Mouse (Mus musculus) hindlimb bud, embryonic 11.5 days (tissue): ENCODE measurements around the gene Ric8a.
"Not testable (repeated sequence)": the region's sequence is repeated elsewhere in the genome, so short reads cannot be mapped to it uniquely, and the experiment has no call there.

Experiments used
- DNase-seq: peaks from one replicate; pipeline ENCODE4 v3.0.0-alpha.2; 2012; ENCODE audit warnings: low read depth, low spot score; ENCODE audit errors: extremely low spot score

Ric8a gene

GRCm38 (mm10) chr7:140881696-140882468, 25.1 kb downstream of the Ric8a start, which contains the start of the genes Psmd13 and Sirt3:
TSS of gene Psmd13 (plus strand) at chr7:140881968.
TSS of gene Sirt3 (minus strand) at chr7:140882309.
- peak; percentile 86 for DNase-seq

- DNase-seq: no peak
Measured at GRCm38 (mm10) chr7:140882469-140882803, 25.7 kb downstream of the Ric8a start.

- not testable (repeated sequence) for DNase-seq
Measured at GRCm38 (mm10) chr7:140890636-140891035, 33.9 kb downstream of the Ric8a start.

GRCm38 (mm10) chr7:140894031-140894430, 37.3 kb downstream of the Ric8a start:
- no peak for DNase-seq

GRCm38 (mm10) chr7:140894611-140895010, 37.9 kb downstream of the Ric8a start:
- DNase-seq: no peak

GRCm38 (mm10) chr7:140897863-140898262, 41.1 kb downstream of the Ric8a start:
- no peak for DNase-seq

- no peak for DNase-seq
Measured at GRCm38 (mm10) chr7:140899121-140899520, 42.4 kb downstream of the Ric8a start.

- DNase-seq: no peak
Measured at GRCm38 (mm10) chr7:140900220-140900619, 43.5 kb downstream of the Ric8a start, which contains the start of gene Cox8b. TSS of gene Cox8b (minus strand) at chr7:140900446.

- no peak for DNase-seq
Measured at GRCm38 (mm10) chr7:140902036-140902875, 45.5 kb downstream of the Ric8a start.

GRCm38 (mm10) chr7:140903212-140903611, 46.5 kb downstream of the Ric8a start:
- DNase-seq: no peak

- DNase-seq: no peak
Measured at GRCm38 (mm10) chr7:140905642-140906081, 48.9 kb downstream of the Ric8a start.

- DNase-seq: no peak
Measured at GRCm38 (mm10) chr7:140907131-140907530, 50.4 kb downstream of the Ric8a start.

- no peak for DNase-seq
Measured at GRCm38 (mm10) chr7:140907697-140908096, 50.9 kb downstream of the Ric8a start.

GRCm38 (mm10) chr7:140908181-140908580, 51.4 kb downstream of the Ric8a start:
- no peak for DNase-seq

- peak; percentile 80 for DNase-seq
Measured at GRCm38 (mm10) chr7:140908634-140909107, 51.9 kb downstream of the Ric8a start.

GRCm38 (mm10) chr7:140912293-140912692, 55.5 kb downstream of the Ric8a start:
- no peak for DNase-seq

- DNase-seq: no peak
Measured at GRCm38 (mm10) chr7:140912846-140913482, 56.2 kb downstream of the Ric8a start.
